In the genomic region with DNA sequence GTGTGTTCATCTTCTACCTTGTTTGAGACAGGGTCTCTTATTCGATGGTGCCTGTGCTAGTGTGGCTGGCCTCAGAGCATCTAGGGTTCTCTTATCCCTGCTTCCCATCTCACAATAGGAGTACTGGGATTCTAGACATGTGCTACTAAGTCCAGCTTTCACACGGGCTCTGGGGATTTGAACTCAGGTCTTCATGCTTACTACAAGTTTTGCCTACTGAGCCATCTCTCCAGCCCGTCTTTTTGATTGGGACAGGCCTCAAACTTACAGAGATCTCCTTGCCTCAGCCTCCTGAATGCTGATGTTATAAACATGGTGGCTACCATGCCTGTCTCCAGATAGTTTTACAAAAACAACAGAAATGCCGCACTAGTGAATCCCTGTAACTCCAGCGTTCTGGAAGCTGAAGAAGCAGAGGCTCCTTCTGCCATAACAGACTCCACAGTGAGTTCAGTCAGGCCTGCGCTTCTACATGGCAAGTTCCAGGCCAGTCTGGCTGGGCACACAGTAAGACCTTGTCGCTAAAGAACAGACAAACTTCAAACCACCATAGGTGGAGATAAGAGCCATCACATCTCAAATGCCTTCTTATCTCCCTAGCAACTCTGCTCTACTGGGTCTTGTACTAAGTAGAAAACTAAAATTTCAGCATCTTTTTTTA, we compare ENCODE assay signal across 20 mouse cellular contexts. TPM values are rescaled to one million over a fixed set of nuclear protein-coding genes. Genes with fewer than 3 reads are reported as not detected.
A peak's percentile ranks its signal among the peaks of the same experiment; 100 is the strongest.
DNase-seq lines count a peak whose midpoint lies in the region; ATAC-seq and TF ChIP-seq lines count a peak whose summit lies in the region.
"Had no signal": no experiment of that assay in that cellular context is flagged by ENCODE, and none has a peak within 500 bp of the region (broad histone marks: within the 10 kb centered on the region; RNA-seq: fewer than 3 reads in every experiment).

No protein-coding gene starts in this region.

- no peak overlapping the region for H3K9ac ChIP-seq in heart, embryonic 11.5 days (ENCODE audit: low read depth, low read length)
- no peak overlapping the region for H3K9ac ChIP-seq in heart, adult 2 months (ENCODE audit: low read depth, low read length)
- H3K9ac ChIP-seq: heart, embryonic 15.5 days; hindbrain, embryonic 13.5 days; midbrain, embryonic 13.5 days had no signal

- WGBS in heart, embryonic 11.5 days (ENCODE audit: insufficient replicate concordance) = 75% methylated on average over 7 of the region's 7 CpGs
- WGBS in heart, adult 2 months = 88% methylated on average over 7 of the region's 7 CpGs
- WGBS in thymus, adult 2 months = 95% methylated on average over 7 of the region's 7 CpGs

- H3K4me3 ChIP-seq in heart, embryonic 11.5 days (ENCODE audit: low read depth, low read length) = no peak overlapping the region
- no peak overlapping the region for H3K4me3 ChIP-seq in heart, adult 2 months
- no peak overlapping the region for H3K4me3 ChIP-seq in thymus, adult 2 months (ENCODE audit: control insufficient read depth, insufficient read depth, low read length)
- H3K4me3 ChIP-seq: gastrocnemius, adult 2 months; heart, embryonic 15.5 days; hindbrain, embryonic 13.5 days; midbrain, embryonic 13.5 days had no signal

- DNase-seq in heart, adult 2 months = no peak
- DNase-seq in MEL-GATA-1-ER (ENCODE audit: extremely low read depth, low read depth) = peak; percentile 70
- no peak for DNase-seq in cerebellum, adult 9-11 months
- DNase-seq in adrenal gland, adult (ENCODE audit: inconsistent age in 2 of 2, low spot score in 1 of 2) = no peak
- no peak for DNase-seq in thymus, adult 2 months
- DNase-seq: cerebellum, adult 8-10 months; embryo, embryonic 11 days; gastrocnemius, adult 2 months; kidney, postnatal 14 days; layer of hippocampus, adult 9-11 months; lung, adult 2 months; lung, postnatal 4 days had no signal

- no peaks in the 10 kb centered on the region for H3K79me2 ChIP-seq in heart, adult 2 months (replicated peaks; ENCODE audit: control insufficient read depth, insufficient read depth, low read length)

- H3K27ac ChIP-seq in heart, embryonic 11.5 days (ENCODE audit: low read depth, low read length) = peak overlapping the region; percentile 42
- no peak overlapping the region for H3K27ac ChIP-seq in heart, adult 2 months
- no peak overlapping the region for H3K27ac ChIP-seq in thymus, adult 2 months (ENCODE audit: control insufficient read depth, insufficient read depth, low read length)
- H3K27ac ChIP-seq: gastrocnemius, adult 2 months; heart, embryonic 15.5 days; hindbrain, embryonic 13.5 days; midbrain, embryonic 13.5 days had no signal

- TF ChIP-seq EP300 in heart, adult 2 months (IDR thresholded peaks at IDR 0.05; ENCODE audit: insufficient read depth, low read depth, low read length) = no peak

- no peak for TF ChIP-seq POLR2A in heart, adult 2 months (IDR thresholded peaks at IDR 0.05; ENCODE audit: insufficient read depth, low read depth, low read length)
- no peak for TF ChIP-seq POLR2A in thymus, adult 2 months (IDR thresholded peaks at IDR 0.05; ENCODE audit: control insufficient read depth, extremely low read depth, insufficient read depth, low read length, poor library complexity)

- H3K36me3 ChIP-seq in heart, embryonic 11.5 days (ENCODE audit: control insufficient read depth, insufficient read depth, low read length) = no peaks in the 10 kb centered on the region
- H3K36me3 ChIP-seq in heart, adult 2 months (ENCODE audit: control insufficient read depth, insufficient read depth, low read length) = no peaks in the 10 kb centered on the region
- no peaks in the 10 kb centered on the region for H3K36me3 ChIP-seq in thymus, adult 2 months (ENCODE audit: control insufficient read depth, insufficient read depth, low read length)
- H3K36me3 ChIP-seq: heart, embryonic 15.5 days; hindbrain, embryonic 13.5 days; midbrain, embryonic 13.5 days had no signal

- H3K4me1 ChIP-seq in heart, embryonic 11.5 days (ENCODE audit: control insufficient read depth, insufficient read depth, low read length) = peaks cover 8% of the 10 kb centered on the region; the same call in 1 of the 2 replicates
- no peaks in the 10 kb centered on the region for H3K4me1 ChIP-seq in heart, adult 2 months (ENCODE audit: control insufficient read depth, insufficient read depth, low read length)
- H3K4me1 ChIP-seq in thymus, adult 2 months (replicated peaks; ENCODE audit: control insufficient read depth, insufficient read depth, low read length) = peaks cover 4% of the 10 kb centered on the region

- no peaks in the 10 kb centered on the region for H3K9me3 ChIP-seq in heart, embryonic 11.5 days (replicated peaks; ENCODE audit: control insufficient read depth, low read length)
- H3K9me3 ChIP-seq: heart, embryonic 15.5 days; hindbrain, embryonic 13.5 days; midbrain, embryonic 13.5 days had no signal

- intact Hi-C loops in heart, adult 2 months (cut with DNase I) = no loop called here

- no peak for TF ChIP-seq CTCF in heart, adult 2 months (IDR thresholded peaks at IDR 0.05)
- no peak for TF ChIP-seq CTCF in thymus, adult 2 months (IDR thresholded peaks at IDR 0.05; ENCODE audit: borderline replicate concordance, control insufficient read depth, extremely low read depth, insufficient read depth, low read length, poor library complexity)

- peak overlapping the region; percentile 38 for H3K4me2 ChIP-seq in heart, embryonic 11.5 days
- H3K4me2 ChIP-seq: heart, embryonic 15.5 days; hindbrain, embryonic 13.5 days; midbrain, embryonic 13.5 days had no signal

- ATAC-seq in heart, embryonic 11.5 days (replicated peaks; ENCODE audit: insufficient number of reproducible peaks, low FRiP score, low TSS enrichment) = peak; percentile 50; the same call in 1 of the 2 replicates
- ATAC-seq in erythroid progenitor cell, adult 5-6 weeks (replicated peaks; ENCODE audit: low FRiP score, poor library complexity, severe bottlenecking) = peak; percentile 36
- ATAC-seq in megakaryocyte progenitor cell, adult 5-6 weeks (replicated peaks; ENCODE audit: poor library complexity) = peak; percentile 41
- ATAC-seq: forebrain, embryonic 16.5 days; intestine, embryonic 16.5 days; midbrain, embryonic 13.5 days had no signal

- H3K27me3 ChIP-seq in heart, embryonic 11.5 days (ENCODE audit: control insufficient read depth, insufficient read depth, low read length) = no peaks in the 10 kb centered on the region
- H3K27me3 ChIP-seq in heart, adult 2 months (ENCODE audit: control insufficient read depth, insufficient read depth, low read length) = no peaks in the 10 kb centered on the region
- no peaks in the 10 kb centered on the region; the same call in 1 of the 2 replicates for H3K27me3 ChIP-seq in thymus, adult 2 months (ENCODE audit: control insufficient read depth, insufficient read depth, low read length)

RNA-seq across cellular contexts. Expression of a gene that starts 5.2 kb away (rescaled TPM):
- polyA plus RNA-seq in heart, embryonic 11.5 days (2014; fragmentation: Nextera tagmentation; extraction: Ambion mirVana) = 11.9 and 12.1 TPM in 2 replicates
- 1 to 10 TPM; 2.2 to 2.5 TPM for total RNA-seq in heart, adult 2 months (2021)
- 1.8 and 2.7 TPM in 2 replicates for polyA plus RNA-seq in heart, adult 2 months (2012; rRNA removed)
- 519 and 520 TPM in 2 replicates for total RNA-seq in erythroid progenitor cell, adult 5-6 weeks (2015; ENCODE audit: low replicate concordance)
- 729 and 794 TPM in 2 replicates for total RNA-seq in erythroid progenitor cell, adult 5-6 weeks (2017; ENCODE audit: low replicate concordance)
- total RNA-seq in megakaryocyte progenitor cell, adult 5-6 weeks (2015) = 4.6 and 5.4 TPM in 2 replicates
- total RNA-seq in megakaryocyte progenitor cell, adult 5-6 weeks (2017) = 3.7 and 5.8 TPM in 2 replicates
- 4.6 and 6.1 TPM in 2 replicates for polyA plus RNA-seq in thymus, adult 2 months (2012; rRNA removed)

RNA-seq across cellular contexts. Expression of a gene that starts 36.1 kb away (rescaled TPM):
- 21.8 and 22.4 TPM in 2 replicates for polyA plus RNA-seq in heart, embryonic 11.5 days (2014; fragmentation: Nextera tagmentation; extraction: Ambion mirVana)
- total RNA-seq in heart, adult 2 months (2021) = 1 to 10 TPM; 8.3 to 8.5 TPM
- polyA plus RNA-seq in heart, adult 2 months (2012; rRNA removed) = 12.7 and 16.4 TPM in 2 replicates
- 1.1 and 2.5 TPM in 2 replicates for total RNA-seq in erythroid progenitor cell, adult 5-6 weeks (2015; ENCODE audit: low replicate concordance)
- total RNA-seq in erythroid progenitor cell, adult 5-6 weeks (2017; ENCODE audit: low replicate concordance) = 0.08 and 0.77 TPM in 2 replicates
- 25.5 and 33.6 TPM in 2 replicates for total RNA-seq in megakaryocyte progenitor cell, adult 5-6 weeks (2015)
- 16.4 and 19.9 TPM in 2 replicates for total RNA-seq in megakaryocyte progenitor cell, adult 5-6 weeks (2017)
- polyA plus RNA-seq in thymus, adult 2 months (2012; rRNA removed) = 48.9 and 51.4 TPM in 2 replicates

Comparison
In these comparisons a context has a peak if more than half of its experiments do, and no peak if none do; other contexts are left out.
1. RNA of a gene that starts 5.2 kb away (total RNA-seq): 519 to 794 TPM in erythroid progenitor cell, adult 5-6 weeks; 3.7 to 5.8 TPM in megakaryocyte progenitor cell, adult 5-6 weeks and 2.2 to 2.5 TPM in heart, adult 2 months; every median in the first group is over 10 times any median in the second.
2. Peak in every context shown above with its lines, with median percentiles within 50 percentile points of each other: ATAC-seq.